Mouse (Mus musculus): Measurements from ENCODE around the gene Fndc10. TPM values are rescaled to one million over a fixed set of nuclear protein-coding genes. Genes with fewer than 3 reads are reported as not detected.
"Not testable (repeated sequence)": the region's sequence is repeated elsewhere in the genome, so short reads cannot be mapped to it uniquely, and the experiment has no call there.

Gene Fndc10
- polyA plus RNA-seq, 1 experiment from 2014 or later: 25.0 TPM

DNA sequence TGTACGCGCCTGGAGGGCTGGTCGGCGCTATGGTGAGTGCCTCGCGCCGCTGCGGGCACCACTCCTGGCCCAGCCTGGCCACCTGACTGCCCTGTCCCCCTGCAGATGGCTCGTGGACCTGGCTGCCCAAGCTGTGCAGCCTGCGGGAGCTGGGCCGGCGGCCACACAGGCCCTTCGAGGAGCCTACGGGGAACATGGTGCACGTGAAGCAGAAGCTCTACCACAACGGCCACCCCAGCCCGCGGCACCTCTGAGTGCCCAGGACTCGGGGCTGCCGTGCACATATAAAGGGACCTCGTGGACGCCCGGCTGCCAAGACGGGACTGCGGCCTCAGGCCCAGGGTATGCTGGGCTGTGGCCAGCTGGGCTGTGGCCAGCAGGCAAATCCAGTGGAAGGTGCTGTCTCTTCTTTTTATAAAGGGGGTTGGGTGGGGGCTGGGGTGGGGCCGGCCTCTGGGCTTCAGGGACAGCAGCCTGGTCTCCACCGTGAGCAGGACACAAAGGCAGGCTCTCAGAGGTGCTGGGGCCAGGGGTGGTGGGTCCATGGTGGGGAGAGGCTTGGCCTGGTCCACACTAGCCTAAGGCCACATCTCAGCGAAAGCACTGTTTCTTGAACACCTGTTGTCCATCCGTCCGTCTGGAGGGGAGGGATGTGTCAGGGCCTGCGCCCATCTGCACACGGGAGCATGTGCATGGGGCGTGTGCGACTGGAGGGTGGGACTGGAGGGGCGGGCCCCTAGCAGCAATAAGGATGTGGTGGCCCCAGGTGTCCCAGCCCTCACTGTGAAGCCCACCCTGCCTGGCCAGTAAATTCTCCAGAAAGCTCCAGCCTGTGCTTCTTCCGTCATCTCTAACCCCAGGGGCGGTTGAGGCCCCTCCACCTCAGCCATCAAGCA, 45.8 kb downstream of the Fndc10 start:
- Histone ChIP-seq H3K4me1 (peaks cover 33% of the 10 kb centered on the region), H3K27me3 (replicated peaks) (no peaks in the 10 kb centered on the region), H3K4me3 (replicated peaks) (no peak overlapping the region), H3K9ac (replicated peaks) (no peak overlapping the region), H3K9me3 (replicated peaks) (no peaks in the 10 kb centered on the region), H3K36me3 (peaks cover 76% of the 10 kb centered on the region), H3K4me2 (no peak overlapping the region), H3K27ac (replicated peaks) (no peak overlapping the region)
- no peak for ATAC-seq (ENCODE audit: low FRiP score)
- WGBS: 71% methylated on average over 37 of the region's 37 CpGs

DNA sequence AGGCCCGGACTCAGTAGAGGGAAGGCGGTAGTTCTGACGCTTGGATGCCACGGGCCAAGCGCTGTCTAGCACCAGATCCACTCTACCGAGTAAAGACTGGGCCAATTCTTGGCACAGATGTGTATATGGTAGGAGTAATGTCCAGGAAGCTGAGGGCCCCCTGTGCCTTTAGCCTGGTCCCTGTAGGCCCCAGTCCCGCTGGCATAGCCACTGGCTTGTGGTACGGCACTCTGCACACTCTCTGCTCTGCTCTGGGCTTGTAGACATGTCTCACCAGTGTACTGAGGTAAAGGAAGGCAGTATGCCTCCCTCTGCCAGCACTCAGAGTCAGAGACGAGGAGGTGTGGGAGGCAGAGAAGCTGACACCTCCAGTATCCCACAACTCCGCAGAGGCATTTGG, 46.5 kb downstream of the Fndc10 start:
- not testable (repeated sequence) for H3K4me3 ChIP-seq (replicated peaks); ATAC-seq (ENCODE audit: low FRiP score); H3K27ac ChIP-seq (replicated peaks); H3K9ac ChIP-seq (replicated peaks); H3K4me2 ChIP-seq; H3K27me3 ChIP-seq (replicated peaks); H3K9me3 ChIP-seq (replicated peaks)
- Histone ChIP-seq H3K4me1 (peaks cover 29% of the 10 kb centered on the region), H3K36me3 (peaks cover 82% of the 10 kb centered on the region)
- 92% methylated on average over 10 of the region's 10 CpGs for WGBS

DNA sequence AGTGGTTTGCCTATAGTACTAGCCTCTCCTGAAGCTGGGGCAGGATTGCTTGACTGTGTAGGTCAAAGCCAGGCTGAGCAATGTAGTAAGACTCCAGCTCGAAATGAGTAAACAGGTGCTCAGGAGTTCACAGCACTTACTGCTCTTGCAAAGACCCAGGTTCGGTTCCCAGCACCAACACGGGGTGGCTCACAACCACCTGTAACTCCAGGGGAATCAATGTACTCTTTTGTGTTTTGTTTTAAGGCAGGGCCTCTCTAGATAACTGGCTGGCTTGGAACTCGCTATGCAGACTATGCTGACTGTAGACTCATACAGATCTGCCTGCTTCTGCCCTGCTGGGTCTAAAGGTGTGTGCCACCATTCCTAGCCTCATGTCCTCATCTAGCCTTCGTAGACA, 48.5 kb downstream of the Fndc10 start:
- peaks cover 9% of the 10 kb centered on the region; the same call in 1 of the 2 replicates for H3K4me1 ChIP-seq
- no peak for ATAC-seq (ENCODE audit: low FRiP score)

DNA sequence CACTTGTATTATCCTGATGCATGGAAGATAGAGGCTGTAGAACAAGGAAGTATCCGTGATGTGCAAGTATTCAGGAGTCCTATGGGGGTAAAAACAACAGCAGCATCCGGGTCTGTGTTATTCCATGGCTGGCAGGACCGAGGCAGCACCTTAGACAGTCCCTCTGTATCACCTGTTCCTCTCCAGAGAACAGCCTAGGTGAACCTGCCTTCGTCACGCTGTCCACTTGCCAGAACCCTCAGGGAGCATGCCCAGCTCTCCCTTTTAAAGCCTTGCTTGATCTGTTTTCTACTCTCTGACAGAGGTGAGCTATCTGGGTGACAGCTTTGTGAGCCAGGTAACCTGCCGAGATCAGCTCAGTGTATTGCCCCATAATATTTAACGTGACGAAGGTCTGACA, 50.3 kb downstream of the Fndc10 start:
- no peak for ATAC-seq (ENCODE audit: low FRiP score)
- H3K4me2 ChIP-seq: no peak overlapping the region
- H3K27ac ChIP-seq (replicated peaks): no peak overlapping the region
- peaks cover 4% of the 10 kb centered on the region; the same call in 1 of the 2 replicates for H3K4me1 ChIP-seq
- no peaks in the 10 kb centered on the region for H3K27me3 ChIP-seq (replicated peaks)
- 95% methylated on average over 8 of the region's 8 CpGs for WGBS
- no peak overlapping the region for H3K4me3 ChIP-seq (replicated peaks)
- H3K9ac ChIP-seq (replicated peaks): no peak overlapping the region
- peaks cover 96% of the 10 kb centered on the region for H3K36me3 ChIP-seq
- H3K9me3 ChIP-seq (replicated peaks): no peaks in the 10 kb centered on the region

More for the DNA sequence above, 48.5 kb downstream of the Fndc10 start:
- 92% methylated on average over 5 of the region's 5 CpGs for WGBS
- H3K9ac ChIP-seq (replicated peaks): no peak overlapping the region
- H3K27ac ChIP-seq (replicated peaks): no peak overlapping the region
- no peak overlapping the region for H3K4me2 ChIP-seq
- H3K36me3 ChIP-seq: peaks cover 90% of the 10 kb centered on the region
- no peak overlapping the region for H3K4me3 ChIP-seq (replicated peaks)
- no peaks in the 10 kb centered on the region for H3K9me3 ChIP-seq (replicated peaks)
- no peaks in the 10 kb centered on the region for H3K27me3 ChIP-seq (replicated peaks)

DNA sequence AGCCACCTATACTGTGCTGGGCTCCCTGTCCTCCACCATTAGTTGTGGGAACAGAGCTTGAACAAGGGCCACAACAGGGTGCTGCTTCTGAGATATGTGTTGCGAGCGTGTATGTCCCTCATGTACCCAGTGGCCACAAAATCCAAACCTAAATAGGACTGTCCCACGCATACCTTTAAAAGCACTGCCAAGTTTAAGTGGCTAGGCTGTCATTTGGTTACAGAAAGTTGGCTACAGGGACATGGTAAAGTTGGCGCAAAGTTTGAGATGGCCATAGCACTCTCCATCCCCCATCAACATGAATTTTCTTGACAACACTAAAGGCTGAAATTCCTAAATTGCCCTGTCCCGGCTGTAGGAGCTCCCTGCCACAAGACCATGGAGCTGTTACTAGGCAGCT, 51.0 kb downstream of the Fndc10 start:
- H3K27ac ChIP-seq (replicated peaks): no peak overlapping the region
- ATAC-seq (ENCODE audit: low FRiP score): no peak
- no peaks in the 10 kb centered on the region for H3K27me3 ChIP-seq (replicated peaks)
- WGBS: 92% methylated on average over 5 of the region's 5 CpGs
- no peak overlapping the region for H3K4me3 ChIP-seq (replicated peaks)
- no peaks in the 10 kb centered on the region for H3K9me3 ChIP-seq (replicated peaks)
- no peak overlapping the region for H3K9ac ChIP-seq (replicated peaks)
- H3K4me1 ChIP-seq: no peaks in the 10 kb centered on the region
- H3K36me3 ChIP-seq: peaks cover 96% of the 10 kb centered on the region
- H3K4me2 ChIP-seq: no peak overlapping the region

Other genes with a start within 250 kb of the Fndc10 start
- 0.27 and 0.28 TPM in 2 replicates for gene Tmem52, start 225.2 kb upstream of the Fndc10 start, polyA plus RNA-seq (2015; fragmentation: Nextera tagmentation; extraction: Ambion mirVana)
- 910 and 1,003 TPM in 2 replicates for gene Gnb1, start 203.0 kb upstream of the Fndc10 start, polyA plus RNA-seq (2015; fragmentation: Nextera tagmentation; extraction: Ambion mirVana)
- gene Nadk, start 132.0 kb upstream of the Fndc10 start, polyA plus RNA-seq (2015; fragmentation: Nextera tagmentation; extraction: Ambion mirVana): 75.0 and 81.5 TPM in 2 replicates
- 14.1 and 14.4 TPM in 2 replicates for gene Slc35e2, start 92.9 kb upstream of the Fndc10 start, polyA plus RNA-seq (2015; fragmentation: Nextera tagmentation; extraction: Ambion mirVana)
- gene Cdk11b, start 69.5 kb upstream of the Fndc10 start, polyA plus RNA-seq (2015; fragmentation: Nextera tagmentation; extraction: Ambion mirVana): 52.7 and 53.4 TPM in 2 replicates
- not detected in 2 replicates for gene Gm10563, start 48.9 kb upstream of the Fndc10 start, polyA plus RNA-seq (2015; fragmentation: Nextera tagmentation; extraction: Ambion mirVana)
- 6.5 and 10.5 TPM in 2 replicates for gene Mmp23, start 41.0 kb upstream of the Fndc10 start, polyA plus RNA-seq (2015; fragmentation: Nextera tagmentation; extraction: Ambion mirVana)
- gene Mib2, start 25.1 kb upstream of the Fndc10 start, polyA plus RNA-seq (2015; fragmentation: Nextera tagmentation; extraction: Ambion mirVana): 48.6 and 54.7 TPM in 2 replicates
- gene Ssu72, start 10.5 kb downstream of the Fndc10 start, polyA plus RNA-seq (2015; fragmentation: Nextera tagmentation; extraction: Ambion mirVana): 165 and 171 TPM in 2 replicates
- gene Tmem240, start 40.5 kb downstream of the Fndc10 start, polyA plus RNA-seq (2015; fragmentation: Nextera tagmentation; extraction: Ambion mirVana): 23.7 and 28.3 TPM in 2 replicates
- gene Atad3a, start 66.8 kb downstream of the Fndc10 start, polyA plus RNA-seq (2015; fragmentation: Nextera tagmentation; extraction: Ambion mirVana): 90.0 and 96.6 TPM in 2 replicates
- 30.0 and 31.9 TPM in 2 replicates for gene Vwa1, start 80.4 kb downstream of the Fndc10 start, polyA plus RNA-seq (2015; fragmentation: Nextera tagmentation; extraction: Ambion mirVana)
- gene Tmem88b, start 91.5 kb downstream of the Fndc10 start, polyA plus RNA-seq (2015; fragmentation: Nextera tagmentation; extraction: Ambion mirVana): 0.78 and 1.2 TPM in 2 replicates
- 0.27 TPM in 1 of 2 replicates, not detected in the other for gene Ankrd65, start 96.1 kb downstream of the Fndc10 start, polyA plus RNA-seq (2015; fragmentation: Nextera tagmentation; extraction: Ambion mirVana)
- 259 and 285 TPM in 2 replicates for gene Mrpl20, start 108.5 kb downstream of the Fndc10 start, polyA plus RNA-seq (2015; fragmentation: Nextera tagmentation; extraction: Ambion mirVana)
- 137 and 139 TPM in 2 replicates for gene Ccnl2, start 118.1 kb downstream of the Fndc10 start, polyA plus RNA-seq (2015; fragmentation: Nextera tagmentation; extraction: Ambion mirVana)
- gene Aurkaip1, start 136.9 kb downstream of the Fndc10 start, polyA plus RNA-seq (2015; fragmentation: Nextera tagmentation; extraction: Ambion mirVana): 147 and 152 TPM in 2 replicates
- 28.3 and 35.4 TPM in 2 replicates for gene Mxra8, start 145.3 kb downstream of the Fndc10 start, polyA plus RNA-seq (2015; fragmentation: Nextera tagmentation; extraction: Ambion mirVana)
- 11.5 and 28.6 TPM in 2 replicates for gene Dvl1, start 153.1 kb downstream of the Fndc10 start, polyA plus RNA-seq (2015; fragmentation: Nextera tagmentation; extraction: Ambion mirVana)
- 0.36 and 0.46 TPM in 2 replicates for gene Tas1r3, start 169.0 kb downstream of the Fndc10 start, polyA plus RNA-seq (2015; fragmentation: Nextera tagmentation; extraction: Ambion mirVana)
- 28.0 and 29.0 TPM in 2 replicates for gene Cptp, start 175.1 kb downstream of the Fndc10 start, polyA plus RNA-seq (2015; fragmentation: Nextera tagmentation; extraction: Ambion mirVana)
- gene Ints11, start 175.2 kb downstream of the Fndc10 start, polyA plus RNA-seq (2015; fragmentation: Nextera tagmentation; extraction: Ambion mirVana): 66.9 and 73.4 TPM in 2 replicates
- gene Pusl1, start 197.4 kb downstream of the Fndc10 start, polyA plus RNA-seq (2015; fragmentation: Nextera tagmentation; extraction: Ambion mirVana): 58.5 and 62.7 TPM in 2 replicates
- 57.7 and 70.3 TPM in 2 replicates for gene Acap3, start 197.5 kb downstream of the Fndc10 start, polyA plus RNA-seq (2015; fragmentation: Nextera tagmentation; extraction: Ambion mirVana)
- gene Ube2j2, start 249.5 kb downstream of the Fndc10 start, polyA plus RNA-seq (2015; fragmentation: Nextera tagmentation; extraction: Ambion mirVana): 100 and 104 TPM in 2 replicates

Data from neural tube, embryonic 15.5 days (tissue).